Mouse (Mus musculus) ES-E14 (cell line): Measurements from ENCODE around the gene Pon3.

ENCODE experiments used
- CHD2 ChIP-seq: IDR thresholded peaks from 2 replicates; pipeline ENCODE4 v1.6.1; 2014; ENCODE audit warnings: mild to moderate bottlenecking, low read depth, low read length, inconsistent platforms
- MAFK ChIP-seq: IDR thresholded peaks from 2 replicates; pipeline ENCODE4 v1.6.1; 2014; ENCODE audit warnings: mild to moderate bottlenecking, low read depth, low read length, inconsistent platforms; ENCODE audit not compliant: insufficient read depth
- ZC3H11A ChIP-seq: IDR thresholded peaks from 2 replicates; pipeline ENCODE4 v1.6.1; 2012; ENCODE audit warnings: low read depth, mild to moderate bottlenecking, inconsistent platforms, low read length, borderline replicate concordance
- ZNF384 ChIP-seq: IDR thresholded peaks from 2 replicates; pipeline ENCODE4 v1.6.1; 2012; ENCODE audit warnings: low read depth, low read length, inconsistent platforms

GRCm38 (mm10) chr6:5269641-5270040 lies 13.6 kb upstream of the Pon3 start:
- TF ChIP-seq ZNF384 (no peak), ZC3H11A (no peak), MAFK (no peak), CHD2 (no peak)
